Mouse (Mus musculus): Measurements from ENCODE around the gene Ugt1a7c. TPM values are rescaled to one million over a fixed set of nuclear protein-coding genes. Genes with fewer than 3 reads are reported as not detected.
A peak's percentile ranks its signal among the peaks of the same experiment; 100 is the strongest.

Ugt1a7c gene
- polyA plus RNA-seq, 1 experiment from 2014 or later, result 1.7 TPM

DNA sequence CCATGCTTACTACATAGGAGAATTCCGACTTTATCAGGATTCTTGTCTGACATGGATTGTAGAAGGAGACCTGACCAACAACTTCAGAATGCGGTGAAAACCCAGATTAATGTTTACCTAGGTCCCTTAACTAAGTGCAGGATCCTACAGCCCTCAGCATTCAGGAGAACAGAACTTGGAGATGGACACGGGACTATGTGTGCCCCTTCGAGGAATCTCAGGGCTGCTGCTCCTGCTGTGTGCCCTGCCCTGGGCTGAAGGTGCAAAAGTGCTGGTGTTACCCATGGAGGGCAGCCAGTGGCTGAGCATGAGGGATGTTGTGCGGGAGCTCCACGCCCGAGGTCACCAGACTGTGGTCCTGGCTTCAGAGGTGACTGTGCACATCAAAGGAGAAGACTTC is 105.6 kb downstream of the Ugt1a7c start, which contains the start of gene Ugt1a2:
Gene Ugt1a2 (plus strand): TSS at position 146 of the 400 bp plus-strand sequence.
- Histone ChIP-seq H3K36me3 (0 out of 2 replicates have a peak, but pooled peaks cover 3% of the 10 kb centered on the region), H3K9ac (no peak within 1 kb of the TSS), H3K4me1 (replicated peaks) (peaks cover 14% of the 10 kb centered on the region), H3K9me3 (replicated peaks) (no peaks in the 10 kb centered on the region), H3K4me3 (replicated peaks) (no peak within 1 kb of the TSS), H3K4me2 (no peak within 1 kb of the TSS), H3K27ac (no peak within 1 kb of the TSS), H3K27me3 (peaks cover 12% of the 10 kb centered on the region; the same call in 1 of the 2 replicates)
- ATAC-seq (ENCODE audit: low read depth) (no peak), DNase-seq (no peak)
- 59% methylated on average over 7 of the region's 7 CpGs for WGBS (ENCODE audit: insufficient replicate concordance)

DNA sequence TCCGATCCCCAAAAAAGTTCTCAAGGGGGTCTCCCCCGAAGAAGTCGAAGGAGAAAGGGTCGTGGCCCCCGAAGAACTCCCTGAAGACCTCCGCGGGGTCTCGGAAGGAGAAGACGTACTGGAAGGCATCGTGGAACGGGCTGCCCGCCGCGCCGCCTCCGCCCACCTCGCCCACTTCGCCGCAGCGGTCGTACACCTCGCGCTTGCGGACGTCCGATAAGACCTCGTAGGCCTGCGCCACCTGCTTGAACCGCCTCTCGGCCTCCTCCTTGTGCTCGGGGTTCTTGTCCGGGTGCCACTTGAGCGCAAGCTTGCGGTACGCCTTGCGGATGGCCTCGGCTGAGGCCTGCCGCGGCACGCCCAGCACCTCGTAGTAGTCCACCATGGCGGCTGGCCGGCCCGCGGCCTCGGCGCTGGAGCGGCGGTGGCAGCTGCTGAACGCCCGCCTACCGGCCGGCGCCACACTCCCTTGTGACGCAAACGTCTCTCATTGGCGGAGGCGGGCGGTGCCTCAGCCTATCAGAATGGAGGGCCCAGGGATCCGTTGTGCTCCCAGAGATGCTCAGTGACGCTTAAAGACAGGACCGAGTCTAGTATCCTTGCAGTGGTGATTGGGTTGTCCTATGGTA is 110.5 kb downstream of the Ugt1a7c start, which contains the start of gene Dnajb3:
Gene Dnajb3 (minus strand): TSS at position 489 of the 629 bp plus-strand sequence.
- H3K27ac ChIP-seq, result peak within 1 kb of the TSS; percentile 95

DNA sequence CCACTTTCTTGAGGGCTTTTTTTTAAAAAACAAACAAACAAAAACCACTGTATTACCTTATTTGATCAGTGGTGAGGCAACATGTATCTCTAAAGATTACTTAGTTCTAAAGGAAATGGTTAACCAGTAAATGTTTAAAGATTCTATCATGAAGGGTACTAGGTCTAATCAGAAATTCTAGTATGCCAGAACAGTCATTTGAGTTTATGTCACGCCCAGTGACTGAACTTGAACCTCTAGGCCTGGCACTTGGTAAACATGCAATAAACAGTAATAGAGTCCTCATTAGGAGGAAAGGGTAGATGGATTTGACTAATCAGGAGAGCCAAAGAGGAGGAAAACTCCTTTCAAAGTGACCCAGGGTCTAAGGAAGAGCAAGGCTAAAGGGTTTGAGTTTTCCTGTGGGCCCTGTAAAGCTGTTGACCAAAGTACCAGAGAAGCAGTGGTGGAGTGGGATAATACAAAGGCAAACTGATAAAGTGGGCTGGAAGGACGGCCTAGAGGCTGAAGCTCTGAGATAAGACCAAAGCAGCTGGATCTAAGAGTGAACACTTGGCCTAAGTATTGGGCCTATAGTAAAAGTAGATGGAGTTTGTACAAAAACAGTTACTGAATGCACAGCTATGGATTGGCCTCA is 112.1 kb downstream of the Ugt1a7c start:
- Histone ChIP-seq H3K27me3 (0 out of 2 replicates have a peak, but pooled peaks cover 2% of the 10 kb centered on the region), H3K27ac (peak overlapping the region; percentile 95), H3K4me1 (replicated peaks) (peaks cover 47% of the 10 kb centered on the region), H3K36me3 (0 out of 2 replicates have a peak, but pooled peaks cover 3% of the 10 kb centered on the region), H3K9ac (peak overlapping the region; percentile 57; the same call in 1 of the 2 replicates), H3K9me3 (replicated peaks) (peaks cover 7% of the 10 kb centered on the region), H3K4me2 (peak overlapping the region; percentile 51), H3K4me3 (replicated peaks) (no peak overlapping the region)
- ATAC-seq (ENCODE audit: low read depth) (peak; percentile 90), DNase-seq (peak; percentile 76)
- WGBS (ENCODE audit: insufficient replicate concordance), result 18% methylated on average over 2 of the region's 2 CpGs

More for the DNA sequence above, 110.5 kb downstream of the Ugt1a7c start, which contains the start of gene Dnajb3:
- peak; percentile 87 for ATAC-seq (ENCODE audit: low read depth)
- 0 out of 2 replicates have a peak, but pooled peaks cover 3% of the 10 kb centered on the region for H3K36me3 ChIP-seq
- H3K9ac ChIP-seq, result peak within 1 kb of the TSS; percentile 82
- peak; percentile 83 for DNase-seq
- 3% methylated on average over 62 of the region's 62 CpGs for WGBS (ENCODE audit: insufficient replicate concordance)
- H3K9me3 ChIP-seq (replicated peaks), result no peaks in the 10 kb centered on the region
- peak within 1 kb of the TSS; percentile 85 for H3K4me2 ChIP-seq
- H3K4me1 ChIP-seq (replicated peaks), result peaks cover 47% of the 10 kb centered on the region
- peak within 1 kb of the TSS; percentile 68 for H3K4me3 ChIP-seq (replicated peaks)
- peaks cover 5% of the 10 kb centered on the region; the same call in 1 of the 2 replicates for H3K27me3 ChIP-seq

DNA sequence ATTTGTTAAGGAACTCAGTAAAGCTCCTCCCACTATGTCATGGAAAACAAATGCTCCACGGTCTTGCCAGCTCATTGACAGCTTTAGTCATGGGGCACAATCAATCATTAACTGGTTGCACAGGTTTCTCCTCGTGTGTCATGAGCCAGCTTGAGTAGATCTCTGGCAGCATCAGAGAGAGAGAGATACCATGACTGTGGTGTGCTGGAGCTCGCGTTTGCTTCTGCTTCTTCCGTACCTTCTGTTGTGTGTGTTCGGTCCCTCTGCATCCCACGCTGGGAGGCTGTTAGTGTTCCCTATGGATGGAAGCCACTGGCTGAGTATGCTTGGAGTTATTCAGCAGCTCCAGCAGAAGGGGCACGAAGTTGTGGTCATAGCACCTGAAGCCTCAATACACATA is 117.0 kb downstream of the Ugt1a7c start, which contains the start of gene Ugt1a1:
Gene Ugt1a1 (plus strand): TSS at position 148 of the 400 bp plus-strand sequence.
- Histone ChIP-seq H3K9ac (no peak within 1 kb of the TSS), H3K9me3 (replicated peaks) (peaks cover 43% of the 10 kb centered on the region), H3K27ac (no peak within 1 kb of the TSS), H3K36me3 (no peaks in the 10 kb centered on the region), H3K27me3 (no peaks in the 10 kb centered on the region), H3K4me3 (replicated peaks) (no peak within 1 kb of the TSS), H3K4me1 (replicated peaks) (peaks cover 20% of the 10 kb centered on the region), H3K4me2 (no peak within 1 kb of the TSS)
- no peak for DNase-seq
- no peak for ATAC-seq (ENCODE audit: low read depth)
- 56% methylated on average over 8 of the region's 8 CpGs for WGBS (ENCODE audit: insufficient replicate concordance)

DNA sequence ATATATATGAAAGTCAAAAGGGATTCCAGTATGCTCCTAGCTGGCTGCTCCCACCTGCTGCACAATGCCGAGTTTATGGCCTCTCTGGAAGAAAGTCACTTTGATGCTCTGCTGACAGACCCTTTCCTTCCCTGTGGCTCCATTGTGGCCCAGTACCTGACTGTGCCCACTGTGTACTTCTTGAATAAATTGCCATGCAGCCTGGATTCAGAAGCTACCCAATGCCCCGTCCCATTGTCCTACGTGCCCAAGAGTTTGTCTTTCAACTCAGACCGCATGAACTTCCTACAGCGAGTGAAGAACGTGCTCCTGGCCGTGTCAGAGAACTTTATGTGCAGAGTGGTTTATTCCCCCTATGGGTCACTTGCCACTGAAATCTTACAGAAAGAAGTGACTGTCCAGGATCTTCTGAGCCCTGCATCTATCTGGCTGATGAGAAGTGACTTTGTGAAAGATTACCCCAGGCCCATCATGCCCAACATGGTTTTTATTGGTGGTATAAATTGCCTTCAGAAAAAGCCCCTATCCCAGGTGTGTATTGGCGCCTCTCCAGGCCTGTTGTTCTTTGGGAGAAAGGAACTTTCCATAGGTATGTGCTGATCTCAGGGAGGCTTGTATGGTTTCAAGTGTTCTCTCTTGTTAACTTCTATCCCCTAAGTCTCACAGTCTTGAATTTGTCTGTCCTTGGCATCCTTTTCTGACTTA is 117.6 kb downstream of the Ugt1a7c start:
- no peak overlapping the region for H3K4me2 ChIP-seq
- H3K27ac ChIP-seq, result no peak overlapping the region
- no peaks in the 10 kb centered on the region for H3K27me3 ChIP-seq
- H3K4me3 ChIP-seq (replicated peaks), result no peak overlapping the region
- 48% methylated on average over 8 of the region's 8 CpGs for WGBS (ENCODE audit: insufficient replicate concordance)
- H3K36me3 ChIP-seq, result no peaks in the 10 kb centered on the region
- H3K4me1 ChIP-seq (replicated peaks), result peaks cover 14% of the 10 kb centered on the region
- no peak for ATAC-seq (ENCODE audit: low read depth)
- no peak overlapping the region for H3K9ac ChIP-seq
- peaks cover 50% of the 10 kb centered on the region for H3K9me3 ChIP-seq (replicated peaks)
- DNase-seq, result no peak

DNA sequence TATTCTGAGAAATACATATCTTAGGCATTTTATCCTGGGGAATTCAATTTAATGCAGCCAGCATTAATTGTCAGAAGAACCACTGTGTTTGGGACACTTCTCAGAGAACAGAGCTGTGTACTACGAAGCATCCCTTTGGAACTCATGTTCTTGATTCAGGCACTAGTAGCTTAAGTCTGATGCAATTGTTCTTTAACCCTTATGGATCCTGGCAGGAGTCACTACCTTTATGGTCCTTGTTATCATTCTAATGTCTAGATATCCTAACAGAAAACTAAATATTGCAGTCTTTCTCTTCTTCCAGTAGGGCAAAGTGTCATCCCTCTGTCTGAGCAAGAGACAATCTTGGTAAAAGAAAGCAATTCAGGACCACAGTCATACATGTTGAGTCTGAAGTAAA is 118.2 kb downstream of the Ugt1a7c start:
- H3K9me3 ChIP-seq (replicated peaks), result peaks cover 52% of the 10 kb centered on the region
- ATAC-seq (ENCODE audit: low read depth) (no peak), DNase-seq (no peak)
- no peak overlapping the region for H3K27ac ChIP-seq
- H3K27me3 ChIP-seq, result no peaks in the 10 kb centered on the region
- H3K9ac ChIP-seq, result no peak overlapping the region
- no peak overlapping the region for H3K4me2 ChIP-seq
- 45% methylated on average over 1 of the region's 1 CpGs for WGBS (ENCODE audit: insufficient replicate concordance)
- peaks cover 8% of the 10 kb centered on the region for H3K4me1 ChIP-seq (replicated peaks)
- H3K36me3 ChIP-seq, result no peaks in the 10 kb centered on the region
- no peak overlapping the region for H3K4me3 ChIP-seq (replicated peaks)

DNA sequence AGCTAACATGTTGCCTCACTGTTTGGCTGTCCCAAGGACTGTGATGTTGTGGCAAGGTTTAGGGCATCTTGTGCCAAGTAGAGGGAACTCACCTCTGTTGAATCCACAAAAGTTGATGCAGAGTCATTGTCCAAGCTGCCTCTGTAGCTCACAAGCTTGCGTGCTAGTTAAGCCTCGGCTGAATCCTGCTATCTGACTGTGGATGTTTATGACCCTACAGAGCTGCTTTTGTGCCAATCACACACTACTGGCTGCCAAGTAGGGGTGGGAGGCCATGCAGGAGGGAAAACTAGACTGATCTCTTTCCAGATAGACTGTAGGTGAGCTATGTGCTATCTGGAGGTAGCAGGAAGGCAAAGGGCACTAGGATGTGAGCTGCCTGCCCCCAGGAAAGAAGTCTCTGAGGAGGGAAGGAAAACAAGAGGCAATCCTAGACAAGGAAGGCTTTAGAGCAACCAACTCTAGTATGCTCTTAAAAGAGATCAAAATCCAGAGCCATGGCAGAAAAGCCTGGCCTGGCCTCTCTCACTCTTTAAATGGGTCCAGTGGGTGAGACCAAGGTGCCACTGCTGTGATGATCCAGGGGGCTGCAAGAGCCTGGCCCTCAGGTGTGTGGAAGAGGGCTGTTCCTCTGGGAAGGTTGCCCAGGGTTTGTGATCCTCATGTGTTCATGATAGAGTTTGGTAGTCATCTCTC is 119.1 kb downstream of the Ugt1a7c start:
- Histone ChIP-seq H3K4me2 (no peak overlapping the region), H3K9ac (no peak overlapping the region), H3K9me3 (replicated peaks) (peaks cover 52% of the 10 kb centered on the region), H3K36me3 (no peaks in the 10 kb centered on the region), H3K27ac (no peak overlapping the region), H3K27me3 (no peaks in the 10 kb centered on the region), H3K4me3 (replicated peaks) (no peak overlapping the region), H3K4me1 (replicated peaks) (no peaks in the 10 kb centered on the region)
- 60% methylated on average over 2 of the region's 2 CpGs for WGBS (ENCODE audit: insufficient replicate concordance)
- DNase-seq (no peak), ATAC-seq (ENCODE audit: low read depth) (0 out of 2 replicates have a peak, but pooled peaks have one; percentile 22)

DNA sequence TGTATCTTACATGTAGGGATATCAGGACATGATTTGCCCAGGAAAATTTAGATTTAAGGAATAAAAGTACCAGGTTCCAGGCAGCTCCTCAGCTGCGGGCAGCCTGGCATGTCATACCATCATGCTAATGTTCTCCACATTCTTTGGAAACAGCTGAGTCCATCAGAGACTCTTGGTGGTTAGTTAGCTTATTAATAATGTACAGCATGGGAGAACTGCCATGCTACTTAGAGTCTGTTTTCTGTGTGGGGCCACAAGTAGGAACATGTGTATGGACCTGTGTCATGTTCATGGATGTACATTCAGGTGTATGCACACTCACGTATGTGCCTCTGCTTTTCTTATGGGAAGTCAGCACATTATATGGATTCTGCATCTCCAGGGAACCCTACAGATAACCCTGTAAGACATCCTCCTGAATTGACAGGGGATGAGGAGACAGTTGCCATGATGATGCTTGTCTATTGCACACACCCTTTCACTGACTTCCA is 119.6 kb downstream of the Ugt1a7c start:
- ATAC-seq (ENCODE audit: low read depth) (no peak), DNase-seq (no peak)
- H3K9me3 ChIP-seq (replicated peaks), result peaks cover 52% of the 10 kb centered on the region
- H3K4me1 ChIP-seq (replicated peaks), result no peaks in the 10 kb centered on the region
- H3K27ac ChIP-seq, result no peak overlapping the region
- no peaks in the 10 kb centered on the region for H3K27me3 ChIP-seq
- H3K4me2 ChIP-seq, result no peak overlapping the region
- H3K9ac ChIP-seq, result no peak overlapping the region
- no peak overlapping the region for H3K4me3 ChIP-seq (replicated peaks)
- 57% methylated on average over 2 of the region's 2 CpGs for WGBS (ENCODE audit: insufficient replicate concordance)
- H3K36me3 ChIP-seq, result no peaks in the 10 kb centered on the region

DNA sequence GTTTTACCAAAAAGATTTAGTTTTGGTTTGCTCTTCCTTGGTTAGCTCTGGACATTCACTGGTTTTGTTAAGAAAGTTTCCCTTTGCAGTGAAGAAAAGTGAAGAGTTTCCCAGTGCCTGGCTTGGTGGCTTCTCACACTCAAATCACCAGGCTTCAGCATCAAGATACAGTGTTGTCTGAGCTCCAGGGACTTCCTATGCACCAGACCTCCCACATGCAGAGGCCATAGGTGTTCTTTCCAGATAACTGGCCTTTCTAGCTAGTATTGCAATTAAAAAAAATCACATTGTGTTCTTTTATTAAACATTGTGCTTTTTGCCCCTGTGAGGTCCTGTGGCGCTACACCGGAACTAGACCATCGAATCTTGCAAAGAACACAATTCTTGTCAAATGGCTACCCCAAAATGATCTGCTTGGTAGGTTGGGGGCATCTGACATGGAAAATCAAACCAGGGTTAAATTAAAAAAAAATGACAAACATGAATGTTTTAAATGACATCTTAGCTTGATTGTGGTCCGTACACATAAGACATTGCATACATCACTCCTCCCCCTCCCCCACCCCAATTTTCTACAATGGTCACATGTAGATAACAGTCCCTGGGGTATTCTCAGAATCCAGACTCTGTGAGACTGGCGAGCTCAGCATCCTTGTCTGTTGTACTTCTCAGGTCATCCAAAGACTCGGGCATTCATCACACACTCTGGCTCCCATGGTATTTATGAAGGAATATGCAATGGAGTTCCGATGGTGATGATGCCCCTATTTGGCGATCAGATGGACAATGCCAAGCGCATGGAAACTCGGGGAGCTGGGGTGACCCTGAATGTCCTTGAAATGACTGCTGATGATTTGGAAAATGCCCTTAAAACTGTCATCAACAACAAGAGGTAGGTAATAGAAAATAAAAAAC is 120.9 kb downstream of the Ugt1a7c start:
- no peaks in the 10 kb centered on the region for H3K4me1 ChIP-seq (replicated peaks)
- DNase-seq (no peak), ATAC-seq (ENCODE audit: low read depth) (no peak)
- no peak overlapping the region for H3K9ac ChIP-seq
- H3K36me3 ChIP-seq, result no peaks in the 10 kb centered on the region
- no peaks in the 10 kb centered on the region for H3K27me3 ChIP-seq
- H3K27ac ChIP-seq, result no peak overlapping the region
- H3K4me2 ChIP-seq, result no peak overlapping the region
- WGBS (ENCODE audit: insufficient replicate concordance), result 54% methylated on average over 10 of the region's 10 CpGs
- peaks cover 52% of the 10 kb centered on the region for H3K9me3 ChIP-seq (replicated peaks)
- no peak overlapping the region for H3K4me3 ChIP-seq (replicated peaks)

DNA sequence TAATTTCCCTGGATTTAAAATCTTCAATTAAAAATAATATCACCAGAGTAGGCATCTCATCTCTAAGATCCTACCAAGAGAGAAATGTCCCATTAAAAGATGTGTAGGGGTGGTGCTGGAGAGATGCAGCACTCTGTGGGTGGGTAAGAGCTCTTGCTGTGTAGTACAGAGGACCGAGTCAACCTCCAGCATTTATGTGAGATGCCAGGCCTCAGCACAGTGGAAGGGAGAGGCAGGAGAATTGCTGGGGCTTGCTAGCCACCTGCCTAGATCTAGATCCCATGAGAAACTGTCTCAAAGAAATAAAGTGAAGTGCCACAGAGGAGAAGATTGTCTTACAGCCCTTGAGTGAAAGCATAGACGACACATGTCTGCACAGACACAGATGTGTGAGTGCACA is 121.7 kb downstream of the Ugt1a7c start:
- no peak overlapping the region for H3K27ac ChIP-seq
- no peak for DNase-seq
- no peaks in the 10 kb centered on the region for H3K36me3 ChIP-seq
- no peak overlapping the region for H3K4me2 ChIP-seq
- ATAC-seq (ENCODE audit: low read depth), result no peak; the same call in 1 of the 2 replicates
- peaks cover 49% of the 10 kb centered on the region for H3K9me3 ChIP-seq (replicated peaks)
- H3K9ac ChIP-seq, result no peak overlapping the region
- 49% methylated on average over 2 of the region's 2 CpGs for WGBS (ENCODE audit: insufficient replicate concordance)
- H3K4me1 ChIP-seq (replicated peaks), result no peaks in the 10 kb centered on the region
- H3K4me3 ChIP-seq (replicated peaks), result no peak overlapping the region
- H3K27me3 ChIP-seq, result no peaks in the 10 kb centered on the region
